Mouse (Mus musculus) forebrain, embryonic 14.5 days (tissue): Measurements from ENCODE around the gene Dido1. TPM values are rescaled to one million over a fixed set of nuclear protein-coding genes. Genes with fewer than 3 reads are reported as not detected.
A peak's percentile ranks its signal among the peaks of the same experiment; 100 is the strongest.

Experiments
- ATAC-seq: fragments of 200-750 bp; cut with Nextera tagmentation; 2 replicates; pipeline ENCODE4 v1.8.0; 2017; ENCODE audit warnings: mild to moderate bottlenecking, moderate library complexity
- DNase-seq: peaks from one replicate; pipeline ENCODE4 v3.0.0-alpha.2; 2015; ENCODE audit warnings: low spot score
- H3K27ac ChIP-seq: fragments of 300-500 bp; sonication (generic); 2 replicates; pipeline ENCODE4 v1.5.1; 2014; ENCODE audit warnings: low read depth, mild to moderate bottlenecking, control low read depth, low read length, moderate library complexity
- H3K27me3 ChIP-seq: fragments of 300-500 bp; sonication (generic); replicated peaks from 2 replicates; pipeline ENCODE4 v1.6.1; 2014; ENCODE audit warnings: low read length, control low read depth, mixed read lengths; ENCODE audit not compliant: control insufficient read depth, insufficient read depth
- H3K36me3 ChIP-seq: fragments of 300-500 bp; sonication (generic); 2 replicates; pipeline ENCODE4 v1.6.1; 2014; ENCODE audit warnings: low read length, control low read depth; ENCODE audit not compliant: control insufficient read depth, insufficient read depth
- H3K4me1 ChIP-seq: fragments of 300-500 bp; sonication (generic); 2 replicates; pipeline ENCODE4 v1.6.1; 2014; ENCODE audit warnings: antibody characterized with exemption, low read length, control low read depth; ENCODE audit not compliant: control insufficient read depth, insufficient read depth
- H3K4me2 ChIP-seq: fragments of 300-500 bp; sonication (generic); 2 replicates; pipeline ENCODE4 v1.6.1; 2014; ENCODE audit warnings: mild to moderate bottlenecking, control low read depth, low read length
- H3K4me3 ChIP-seq: fragments of 300-500 bp; sonication (generic); 2 replicates; pipeline ENCODE4 v1.5.1; 2014; ENCODE audit warnings: low read depth, low read length, control low read depth
- H3K9ac ChIP-seq: fragments of 300-500 bp; sonication (generic); 2 replicates; pipeline ENCODE4 v1.6.1; 2014; ENCODE audit warnings: mild to moderate bottlenecking, low read length, control low read depth, moderate library complexity
- H3K9me3 ChIP-seq: fragments of 300-500 bp; sonication (generic); replicated peaks from 2 replicates; pipeline ENCODE4 v1.6.1; 2016; ENCODE audit warnings: low read length, control low read depth, mixed read lengths; ENCODE audit not compliant: control insufficient read depth
- WGBS: fragments of 180-500 bp; shearing (Covaris S2); extraction: QIAGEN DNeasy Blood & Tissue Kit; methylation state at CpG from one replicate; pipeline ENCODE4 v1.1.7; 2014; 5-methylcytosine and 5-hydroxymethylcytosine counted together
- polyA plus RNA-seq: library from polyadenylated mRNA; unstranded; fragments of >200 nt; fragmentation: Nextera tagmentation; extraction: Ambion mirVana; gene quantifications from 2 replicates; pipeline ENCODE4 v1.2.1, GENCODE M21; 2014

Dido1 gene
- polyA plus RNA-seq, 1 experiment from 2014 or later, result 21.0 TPM

- peak; percentile 96 for DNase-seq
- ATAC-seq, result peak; percentile 96
- Histone ChIP-seq H3K9me3 (no peaks in the 10 kb centered on the region), H3K4me1 (peaks cover 21% of the 10 kb centered on the region), H3K36me3 (peaks cover 4% of the 10 kb centered on the region; the same call in 1 of the 2 replicates), H3K4me3 (peak overlapping the region; percentile 62), H3K9ac (peak overlapping the region; percentile 90), H3K27me3 (no peaks in the 10 kb centered on the region), H3K4me2 (peak overlapping the region; percentile 86), H3K27ac (peak overlapping the region; percentile 94)
- WGBS, result under 1% methylated on average over 66 of the region's 66 CpGs
Measured at GRCm38 (mm10) chr2:180701767-180702621, 7.8 kb downstream of the Dido1 start.

- 4% methylated on average over 26 of the region's 26 CpGs for WGBS
- Histone ChIP-seq H3K9ac (peak overlapping the region; percentile 90), H3K27me3 (no peaks in the 10 kb centered on the region), H3K4me1 (peaks cover 21% of the 10 kb centered on the region), H3K36me3 (0 out of 2 replicates have a peak, but pooled peaks cover 2% of the 10 kb centered on the region), H3K4me2 (peak overlapping the region; percentile 86), H3K4me3 (peak overlapping the region; percentile 62), H3K27ac (peak overlapping the region; percentile 94), H3K9me3 (no peaks in the 10 kb centered on the region)
- ATAC-seq, result no peak; the same call in 1 of the 2 replicates
- no peak for DNase-seq
Measured at GRCm38 (mm10) chr2:180701053-180701766, 8.6 kb downstream of the Dido1 start.

- peaks cover 21% of the 10 kb centered on the region for H3K4me1 ChIP-seq
- 73% methylated on average over 5 of the region's 5 CpGs for WGBS
Measured at GRCm38 (mm10) chr2:180700457-180700856, 9.3 kb downstream of the Dido1 start.

GRCm38 (mm10) chr2:180695176-180695575 lies 14.6 kb downstream of the Dido1 start:
- H3K4me1 ChIP-seq, result peaks cover 15% of the 10 kb centered on the region
- peaks cover 10% of the 10 kb centered on the region for H3K36me3 ChIP-seq
- no peak for DNase-seq
- 51% methylated on average over 2 of the region's 2 CpGs for WGBS
- H3K9ac ChIP-seq, result no peak overlapping the region
- no peak overlapping the region for H3K4me2 ChIP-seq
- H3K9me3 ChIP-seq, result no peaks in the 10 kb centered on the region
- H3K27ac ChIP-seq, result no peak overlapping the region
- no peak overlapping the region for H3K4me3 ChIP-seq
- H3K27me3 ChIP-seq, result no peaks in the 10 kb centered on the region
- ATAC-seq, result no peak

More at GRCm38 (mm10) chr2:180700457-180700856, 9.3 kb downstream of the Dido1 start:
- H3K27ac ChIP-seq, result no peak overlapping the region
- H3K27me3 ChIP-seq, result no peaks in the 10 kb centered on the region
- no peak for ATAC-seq
- H3K9ac ChIP-seq, result peak overlapping the region; percentile 90; the same call in 1 of the 2 replicates
- peak overlapping the region; percentile 86 for H3K4me2 ChIP-seq
- peak overlapping the region; percentile 62 for H3K4me3 ChIP-seq
- DNase-seq, result no peak
- 0 out of 2 replicates have a peak, but pooled peaks cover under 1% of the 10 kb centered on the region for H3K36me3 ChIP-seq
- H3K9me3 ChIP-seq, result no peaks in the 10 kb centered on the region

GRCm38 (mm10) chr2:180692630-180693029 lies 17.2 kb downstream of the Dido1 start:
- Histone ChIP-seq H3K36me3 (peaks cover 36% of the 10 kb centered on the region), H3K9ac (peak overlapping the region; percentile 33; the same call in 1 of the 2 replicates), H3K4me2 (peak overlapping the region; percentile 19; the same call in 1 of the 2 replicates)

GRCm38 (mm10) chr2:180689841-180690240 lies 20.0 kb downstream of the Dido1 start:
- no peak for DNase-seq
- no peaks in the 10 kb centered on the region for H3K27me3 ChIP-seq
- no peak overlapping the region for H3K27ac ChIP-seq
- H3K36me3 ChIP-seq, result peaks cover 63% of the 10 kb centered on the region
- H3K9ac ChIP-seq, result no peak overlapping the region
- H3K4me1 ChIP-seq, result 0 out of 2 replicates have a peak, but pooled peaks cover 6% of the 10 kb centered on the region
- no peak overlapping the region for H3K4me3 ChIP-seq
- no peak for ATAC-seq
- H3K9me3 ChIP-seq, result no peaks in the 10 kb centered on the region
- 87% methylated on average over 5 of the region's 5 CpGs for WGBS
- no peak overlapping the region for H3K4me2 ChIP-seq

More at GRCm38 (mm10) chr2:180692630-180693029, 17.2 kb downstream of the Dido1 start:
- 0% methylated on average over 1 of the region's 1 CpGs for WGBS
- peak; percentile 58 for DNase-seq
- Histone ChIP-seq H3K4me1 (0 out of 2 replicates have a peak, but pooled peaks cover 6% of the 10 kb centered on the region), H3K4me3 (no peak overlapping the region), H3K27me3 (no peaks in the 10 kb centered on the region), H3K9me3 (no peaks in the 10 kb centered on the region), H3K27ac (peak overlapping the region; percentile 65)
- ATAC-seq, result peak; percentile 55; the same call in 1 of the 2 replicates

GRCm38 (mm10) chr2:180684031-180684430 lies 25.8 kb downstream of the Dido1 start:
- Histone ChIP-seq H3K4me2 (no peak overlapping the region), H3K4me3 (no peak overlapping the region), H3K27ac (no peak overlapping the region), H3K36me3 (peaks cover 95% of the 10 kb centered on the region), H3K9me3 (no peaks in the 10 kb centered on the region), H3K4me1 (no peaks in the 10 kb centered on the region), H3K9ac (no peak overlapping the region), H3K27me3 (no peaks in the 10 kb centered on the region)
- DNase-seq, result no peak
- WGBS, result 93% methylated on average over 4 of the region's 4 CpGs
- no peak for ATAC-seq

- H3K27ac ChIP-seq, result no peak overlapping the region
- no peaks in the 10 kb centered on the region for H3K9me3 ChIP-seq
- no peaks in the 10 kb centered on the region for H3K4me1 ChIP-seq
- H3K27me3 ChIP-seq, result no peaks in the 10 kb centered on the region
- peaks cover 92% of the 10 kb centered on the region for H3K36me3 ChIP-seq
- no peak overlapping the region for H3K9ac ChIP-seq
- no peak for ATAC-seq
- no peak for DNase-seq
- no peak overlapping the region for H3K4me3 ChIP-seq
- WGBS, result 73% methylated on average over 2 of the region's 2 CpGs
- H3K4me2 ChIP-seq, result no peak overlapping the region
Measured at GRCm38 (mm10) chr2:180683524-180683923, 26.3 kb downstream of the Dido1 start.
